Mouse (Mus musculus): ENCODE measurements around the gene Cdh10. TPM values are rescaled to one million over a fixed set of nuclear protein-coding genes. Genes with fewer than 3 reads are reported as not detected.

The Cdh10 gene
- polyA plus RNA-seq, 1 experiment from 2014 or later, result 0.07 TPM

- DNase-seq (ENCODE audit: low spot score), result no peak
These were observed 133.5 kb downstream of the Cdh10 start for GRCm38 (mm10) chr15:18952266-18952665.

- no peak for DNase-seq (ENCODE audit: low spot score)
These were observed 156.3 kb downstream of the Cdh10 start for GRCm38 (mm10) chr15:18975041-18975440.

GRCm38 (mm10) chr15:18984891-18985290, 166.1 kb downstream of the Cdh10 start:
- no peak for DNase-seq (ENCODE audit: low spot score)

- no peak for DNase-seq (ENCODE audit: low spot score)
These were observed 168.9 kb downstream of the Cdh10 start for GRCm38 (mm10) chr15:18987671-18988070.

GRCm38 (mm10) chr15:18993512-18993911, 174.8 kb downstream of the Cdh10 start:
- DNase-seq (ENCODE audit: low spot score), result no peak

- no peak for DNase-seq (ENCODE audit: low spot score)
These were observed 175.5 kb downstream of the Cdh10 start for GRCm38 (mm10) chr15:18994294-18994693.

- no peak for DNase-seq (ENCODE audit: low spot score)
These were observed 192.1 kb downstream of the Cdh10 start for GRCm38 (mm10) chr15:19010829-19011228.

GRCm38 (mm10) chr15:19032983-19033382, 214.2 kb downstream of the Cdh10 start:
- DNase-seq (ENCODE audit: low spot score), result no peak

- DNase-seq (ENCODE audit: low spot score), result no peak
These were observed 221.3 kb downstream of the Cdh10 start for GRCm38 (mm10) chr15:19040077-19040476.

All from thymus, postnatal 0 days (tissue).